Mouse (Mus musculus) T-cell, adult 66 days (primary cell): ENCODE measurements around the gene Gm47429. TPM values are rescaled to one million over a fixed set of nuclear protein-coding genes. Genes with fewer than 3 reads are reported as not detected.

ENCODE experiments used
- total RNA-seq, 2 experiments: library from RNA; stranded (reverse); gene quantifications; 3 replicates in 1 of 2; 4 replicates in 1 of 2; pipeline ENCODE4 v1.2.4; 2023

Gene Gm47429
- total RNA-seq = not detected

DNA sequence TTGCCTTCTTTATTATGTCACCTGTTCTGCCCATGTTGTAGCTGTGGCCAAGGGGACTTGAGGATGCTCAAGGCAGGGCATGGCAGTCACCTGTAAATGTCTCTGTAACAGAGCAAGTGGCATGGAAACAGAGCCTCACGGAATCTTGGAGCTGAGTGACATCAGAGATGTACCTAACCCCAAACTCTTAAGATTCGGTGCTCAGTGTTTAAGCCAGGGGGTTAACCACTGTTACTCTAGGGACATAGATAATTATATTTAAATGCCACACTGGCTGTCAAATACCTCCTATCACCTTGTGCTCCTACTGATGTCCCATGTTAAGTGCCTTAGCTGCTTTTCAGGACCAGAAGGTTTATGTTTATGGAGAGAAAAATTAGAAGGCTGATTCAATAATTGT is at the start of gene Gm47429:
TSS of gene Gm47429 (minus strand) at position 101 of the 400 bp plus-strand sequence.

DNA sequence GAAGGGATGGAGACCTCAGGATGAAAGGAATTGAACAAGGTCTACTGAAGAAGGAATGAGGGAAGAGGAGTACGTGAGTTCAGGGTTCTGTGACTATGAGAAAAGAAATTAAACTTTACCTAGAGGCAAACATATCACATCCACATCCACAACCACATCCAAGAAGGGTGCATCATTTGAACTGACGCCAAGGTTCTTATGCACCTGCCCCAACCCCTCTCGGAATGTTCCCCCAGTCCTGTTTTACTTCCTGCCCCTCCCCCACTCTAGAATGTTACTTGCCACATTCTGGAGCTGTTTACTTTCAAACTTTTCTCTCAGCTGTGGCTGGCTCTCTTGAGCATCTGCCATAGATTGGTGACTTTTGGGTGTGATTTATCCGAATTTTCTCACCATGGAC is 23.3 kb upstream of the Gm47429 start, which contains the start of gene Nutm2:
TSS of gene Nutm2 (plus strand) at position 301 of the 400 bp plus-strand sequence.

GRCm38 (mm10) chr13:50417389-50418183 is 26.1 kb downstream of the Gm47429 start, which contains the start of gene Fbxw17:
TSS of gene Fbxw17 (plus strand) at chr13:50417864.

Other genes starting within 250 kb of the Gm47429 start
- not detected for gene Gm906, start 193.6 kb downstream of the Gm47429 start, total RNA-seq
- gene Fbxw17, start 26.0 kb downstream of the Gm47429 start, total RNA-seq = 10 to 100 TPM; 14.0 to 22.3 TPM
- gene Nutm2, start 23.4 kb upstream of the Gm47429 start, total RNA-seq = not detected
- gene Gm904, start 199.3 kb upstream of the Gm47429 start, total RNA-seq = not detected